Comparison of ENCODE assay signal across 19 mouse cellular contexts in genomic region chr11:4700726-4701125, GRCm38 (mm10). TPM values are rescaled to one million over a fixed set of nuclear protein-coding genes. Genes with fewer than 3 reads are reported as not detected.
DNase-seq lines count a peak whose midpoint lies in the region; TF ChIP-seq lines count a peak whose summit lies in the region.
"Had no signal": no experiment of that assay in that cellular context is flagged by ENCODE, and none has a peak within 500 bp of the region (broad histone marks: within the 10 kb centered on the region; RNA-seq: fewer than 3 reads in every experiment).

No protein-coding gene starts in this region.

- peak overlapping the region; percentile 4; the same call in 1 of the 2 replicates for H3K9ac ChIP-seq in ES-E14 (ENCODE audit: insufficient read depth, low read depth, low read length, poor library complexity, severe bottlenecking)
- H3K9ac ChIP-seq: embryonic facial prominence, embryonic 12.5 days; forebrain, embryonic 15.5 days; hindbrain, embryonic 13.5 days; intestine, embryonic 15.5 days had no signal

- no peak overlapping the region for H3K4me3 ChIP-seq in ES-E14 (ENCODE audit: insufficient read depth in 1 of 2, low read depth in 1 of 2, low read length in 2 of 2, poor library complexity in 1 of 2, severe bottlenecking in 1 of 2)
- no peak overlapping the region for H3K4me3 ChIP-seq in left cerebral cortex, adult 2 months
- H3K4me3 ChIP-seq: embryonic facial prominence, embryonic 12.5 days; forebrain, embryonic 15.5 days; heart, embryonic 10.5 days; hindbrain, embryonic 13.5 days; intestine, embryonic 15.5 days had no signal

- TF ChIP-seq CTCF in left cerebral cortex, adult 2 months (IDR thresholded peaks at IDR 0.05) = no peak

- WGBS in large intestine, adult 2 months = 33% methylated on average over 8 of the region's 8 CpGs

- intact Hi-C loops in left cerebral cortex, adult 2 months (cut with DNase I) = loop anchor here (5.0 kb wide), 2 partner anchors 108 to 203 kb away; partner anchors contain the start of gene Mtmr3

- in situ Hi-C loops in ES-E14 (cut with MboI; ENCODE audit: low sequenced_read_pairs in 2 of 2, unreplicated experiment in 2 of 2) = no loop called here

- peaks cover 12% of the 10 kb centered on the region for H3K36me3 ChIP-seq in ES-E14 (ENCODE audit: control insufficient read depth, insufficient read depth, low read length, poor library complexity, severe bottlenecking)

- peak; percentile 51 for DNase-seq in adrenal gland, postnatal 14 days
- DNase-seq in adrenal gland, postnatal 4 days (ENCODE audit: low spot score in 2 of 2) = no peak
- peak; percentile 90 for DNase-seq in 3T3-L1 (ENCODE audit: low read depth, low spot score)
- DNase-seq in ES-E14 (ENCODE audit: low read depth, low spot score) = no peak
- peak; percentile 47 for DNase-seq in large intestine, adult 2 months (ENCODE audit: low read depth, low spot score)
- no peak for DNase-seq in left cerebral cortex, adult 2 months (ENCODE audit: extremely low spot score in 1 of 2, low spot score in 2 of 2)
- no peak for DNase-seq in kidney, adult 8-10 months
- no peak for DNase-seq in left cerebral cortex, adult 9 months (ENCODE audit: low spot score in 2 of 2)
- DNase-seq: cerebellum, adult 11-12 months; cerebellum, adult 9-10 months; cerebellum, postnatal 25 days; heart, adult 18-20 months; heart, postnatal 10 days had no signal

- no peak overlapping the region; the same call in 1 of the 2 replicates for H3K27ac ChIP-seq in ES-E14 (ENCODE audit: insufficient read depth, low read depth, low read length, poor library complexity, severe bottlenecking)
- no peak overlapping the region for H3K27ac ChIP-seq in left cerebral cortex, adult 2 months
- H3K27ac ChIP-seq: embryonic facial prominence, embryonic 12.5 days; forebrain, embryonic 15.5 days; heart, embryonic 10.5 days; hindbrain, embryonic 13.5 days; intestine, embryonic 15.5 days had no signal

- peaks cover 0 to 8% of the 10 kb centered on the region in 2 experiments; a peak in 2 of 4 replicates for H3K4me1 ChIP-seq in ES-E14 (ENCODE audit: control insufficient read depth in 2 of 2, insufficient read depth in 2 of 2, low read length in 2 of 2, poor library complexity in 1 of 2)

- H3K9me3 ChIP-seq in ES-E14 (ENCODE audit: control insufficient read depth, insufficient read depth, low read depth, low read length) = no peaks in the 10 kb centered on the region
- H3K9me3 ChIP-seq: embryonic facial prominence, embryonic 12.5 days; forebrain, embryonic 15.5 days; heart, embryonic 10.5 days; hindbrain, embryonic 13.5 days; intestine, embryonic 15.5 days had no signal

TF ChIP-seq in ES-E14, 5 proteins besides CTCF, POLR2A, EP300 and RAD21:
- TF ChIP-seq CHD2 (IDR thresholded peaks at IDR 0.05; ENCODE audit: low read depth, low read length) (no peak), ZC3H11A (IDR thresholded peaks at IDR 0.05; ENCODE audit: borderline replicate concordance, low read depth, low read length) (no peak), ZNF384 (IDR thresholded peaks at IDR 0.05; ENCODE audit: low read depth, low read length) (no peak), MAFK (IDR thresholded peaks at IDR 0.05; ENCODE audit: insufficient read depth, low read depth, low read length) (no peak), HCFC1 (IDR thresholded peaks at IDR 0.05; ENCODE audit: borderline replicate concordance, insufficient read depth, low read length) (no peak)

RNA-seq across cellular contexts. Expression of gene Uqcr10, which starts 3.4 kb away (rescaled TPM):
- total RNA-seq in adrenal gland, postnatal 14 days (2021) = 1,088 and 1,101 TPM in 2 replicates
- 100 to 1,000 TPM; 558 to 634 TPM for total RNA-seq in adrenal gland, postnatal 4 days (2021)
- 963 and 1,094 TPM in 2 replicates for total RNA-seq in ES-E14 (2012; rRNA removed)
- polyA plus RNA-seq in large intestine, adult 2 months (2012; rRNA removed) = 1,330 and 1,518 TPM in 2 replicates
- total RNA-seq in left cerebral cortex, adult 2 months (2021) = 100 to 1,000 TPM; 362 to 374 TPM

RNA-seq across cellular contexts. Expression of gene Zmat5, which starts 3.8 kb away (rescaled TPM):
- total RNA-seq in adrenal gland, postnatal 14 days (2021) = 35.1 and 36.7 TPM in 2 replicates
- total RNA-seq in adrenal gland, postnatal 4 days (2021) = 10 to 100 TPM; 45.4 to 45.7 TPM
- total RNA-seq in ES-E14 (2012; rRNA removed) = 22.4 and 32.3 TPM in 2 replicates
- 51.7 and 52.4 TPM in 2 replicates for polyA plus RNA-seq in large intestine, adult 2 months (2012; rRNA removed)
- total RNA-seq in left cerebral cortex, adult 2 months (2021) = 10 to 100 TPM; 31.1 to 33.9 TPM

RNA-seq across cellular contexts. Expression of gene Cabp7, which starts 45.9 kb away (rescaled TPM):
- total RNA-seq in adrenal gland, postnatal 14 days (2021) = 0.15 and 0.41 TPM in 2 replicates
- total RNA-seq in adrenal gland, postnatal 4 days (2021) = under 1 TPM; 0.20 to 0.50 TPM
- total RNA-seq in ES-E14 (2012; rRNA removed) = 1.9 and 4.5 TPM in 2 replicates
- 0.04 TPM in 1 of 2 replicates, not detected in the other for polyA plus RNA-seq in large intestine, adult 2 months (2012; rRNA removed)
- 10 to 100 TPM; 15.6 to 22.7 TPM for total RNA-seq in left cerebral cortex, adult 2 months (2021)
- total RNA-seq: heart, adult 18-20 months; heart, postnatal 10 days; hematopoietic stem cell, adult 5-6 weeks had no signal

Comparison
In these comparisons a context has a peak if more than half of its experiments do, and no peak if none do; other contexts are left out.
1. DNase-seq: peak in adrenal gland, postnatal 14 days (single experiment), 3T3-L1 (single experiment) and large intestine, adult 2 months (single experiment); none in adrenal gland, postnatal 4 days (0 of 2), ES-E14 (single experiment), left cerebral cortex, adult 2 months (0 of 2), kidney, adult 8-10 months (0 of 2) and left cerebral cortex, adult 9 months (0 of 2).